Mouse (Mus musculus): ENCODE measurements at regions not wholly inside any gene's neighbourhood (a gene's known extent, or its start where the extent isn't known, plus 50 kb on each side); places are given as distances from the start of the nearest gene placed in this dataset.

DNA sequence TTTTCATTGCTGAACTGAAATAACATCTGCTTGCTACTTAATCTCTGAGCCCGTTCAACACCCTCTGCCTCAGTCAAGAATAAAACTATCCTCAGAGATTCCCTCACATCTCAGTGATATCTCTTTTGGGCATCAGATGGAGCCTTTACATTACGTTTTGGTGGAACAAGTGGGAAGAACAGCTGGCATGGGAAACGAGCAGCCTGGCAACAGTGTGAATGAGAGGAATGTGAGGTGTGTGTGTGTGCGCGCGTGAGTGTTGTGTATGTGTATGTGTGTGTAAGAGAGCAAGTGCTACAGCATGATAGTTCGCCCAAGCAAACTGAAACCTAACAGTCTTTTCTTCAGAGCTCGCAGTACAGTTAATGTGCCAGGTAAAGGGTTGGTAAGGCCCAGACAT lies 76.2 kb downstream of the Rasd2 start:
- 83% methylated on average over 8 of the region's 8 CpGs for WGBS
- H3K4me1 ChIP-seq (ENCODE audit: control insufficient read depth, insufficient read depth, low read length), result no peaks in the 10 kb centered on the region
- no peak overlapping the region for H3K27ac ChIP-seq (ENCODE audit: insufficient read depth, low read depth, low read length)
- H3K36me3 ChIP-seq (ENCODE audit: control insufficient read depth, insufficient read depth, low read length), result no peaks in the 10 kb centered on the region
- H3K4me3 ChIP-seq (ENCODE audit: insufficient read depth, low read depth, low read length), result no peak overlapping the region
- no peaks in the 10 kb centered on the region for H3K27me3 ChIP-seq (replicated peaks; ENCODE audit: control insufficient read depth, insufficient read depth, low read length)
- DNase-seq, result no peak
- TF ChIP-seq CTCF (conservative IDR thresholded peaks at IDR 0.05; ENCODE audit: insufficient read depth, insufficient read length, low read depth, low read length) (no peak), POLR2A (IDR thresholded peaks at IDR 0.05; ENCODE audit: low read depth, low read length) (no peak)
